Mouse (Mus musculus) cerebellum, postnatal 14 days (tissue): Measurements from ENCODE around the gene Magea2.
"Not testable (repeated sequence)": the region's sequence is repeated elsewhere in the genome, so short reads cannot be mapped to it uniquely, and the experiment has no call there.

ENCODE experiments used
- DNase-seq, 2 experiments: peaks; one replicate each; pipeline ENCODE4 v3.0.0; 2021; ENCODE audit warnings: mixed read lengths in 2 of 2

Magea2 gene

DNA sequence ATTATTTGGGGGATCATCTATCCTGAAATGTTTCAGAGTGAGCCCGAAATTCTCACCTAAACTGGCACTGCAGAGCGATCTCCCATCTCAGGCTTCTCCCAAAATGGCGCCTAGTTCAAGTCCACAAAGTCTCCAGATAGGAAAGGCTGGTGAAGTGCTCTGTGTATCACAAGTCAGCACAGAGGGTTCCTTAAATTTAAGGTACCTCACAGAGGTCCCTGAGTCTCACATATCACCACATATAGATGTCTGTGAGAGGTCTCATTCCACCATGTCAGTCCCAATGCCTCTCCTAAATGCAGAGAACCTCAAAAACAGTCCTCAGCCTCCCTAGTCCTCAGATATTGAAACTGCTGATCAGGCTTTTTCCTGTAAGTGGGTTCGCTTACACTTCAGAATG, at the start of gene Magea2:
Gene Magea2, minus strand, starts transcription at position 101 of the 400 bp plus-strand sequence.
- not testable (repeated sequence) for DNase-seq

DNA sequence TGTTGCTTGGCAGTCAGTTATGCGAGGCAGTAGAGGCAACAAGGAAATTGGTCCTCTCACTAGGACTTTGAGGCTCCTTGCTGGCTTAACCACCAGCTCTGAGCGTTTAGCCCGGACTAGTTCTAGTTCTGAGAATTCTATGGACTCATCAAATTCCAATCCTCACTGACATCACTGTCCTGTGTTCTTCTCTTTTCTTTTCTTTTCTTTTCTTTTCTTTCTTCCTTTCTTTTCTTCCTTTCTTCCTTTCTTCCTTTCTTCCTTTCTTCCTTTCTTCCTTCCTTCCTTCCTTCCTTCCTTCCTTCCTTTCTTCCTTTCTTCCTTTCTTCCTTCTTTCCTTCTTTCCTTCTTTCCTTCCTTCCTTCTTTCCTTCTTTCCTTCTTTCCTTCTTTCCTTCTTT, 34.8 kb upstream of the Magea2 start, which contains the start of gene Cldn34b2:
Gene Cldn34b2, minus strand, starts transcription at position 101 of the 400 bp plus-strand sequence.
- not testable (repeated sequence) for DNase-seq

DNA sequence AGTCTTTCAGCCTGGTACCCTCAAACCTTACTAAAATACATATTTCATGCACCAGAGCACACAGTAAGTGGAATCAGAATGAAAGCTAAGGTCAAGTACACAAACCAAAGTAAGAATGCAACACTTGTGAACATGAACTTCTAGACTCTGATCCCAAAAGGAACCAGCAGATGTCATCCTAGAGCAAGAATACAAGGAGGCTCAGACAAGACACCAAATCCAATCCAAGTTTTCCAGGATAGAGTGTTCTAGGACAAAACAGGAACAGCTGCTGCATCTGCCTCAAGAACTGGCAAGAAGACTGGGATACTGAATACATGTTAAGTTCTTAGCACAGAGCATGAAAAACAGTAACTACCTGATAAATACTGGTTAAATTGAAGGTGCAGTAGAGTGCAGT, 4.6 kb upstream of the Magea2 start:
- peak; percentile 6 to 7 for DNase-seq

DNA sequence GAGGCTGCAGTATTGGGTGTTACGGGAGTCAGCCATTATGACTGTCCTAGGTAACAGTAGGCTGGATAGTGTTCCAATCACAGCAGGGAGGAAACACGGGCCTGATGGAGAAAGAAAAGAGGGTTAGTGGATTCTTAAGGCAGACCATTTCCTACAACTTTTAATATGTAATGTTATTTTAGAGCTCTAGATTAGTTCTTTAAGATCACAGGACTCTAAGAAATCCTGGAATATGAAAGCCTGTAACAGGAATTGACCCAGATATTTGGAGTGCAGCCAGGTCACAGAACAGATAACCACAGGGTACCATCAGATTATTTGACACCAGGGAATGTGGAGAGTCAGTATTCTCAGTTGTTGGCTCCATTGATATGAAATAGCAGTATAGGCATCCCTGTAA, 3.8 kb downstream of the Magea2 start, which contains the start of gene Magea1:
Gene Magea1, minus strand, starts transcription at position 101 of the 400 bp plus-strand sequence.
- DNase-seq: not testable (repeated sequence)

DNA sequence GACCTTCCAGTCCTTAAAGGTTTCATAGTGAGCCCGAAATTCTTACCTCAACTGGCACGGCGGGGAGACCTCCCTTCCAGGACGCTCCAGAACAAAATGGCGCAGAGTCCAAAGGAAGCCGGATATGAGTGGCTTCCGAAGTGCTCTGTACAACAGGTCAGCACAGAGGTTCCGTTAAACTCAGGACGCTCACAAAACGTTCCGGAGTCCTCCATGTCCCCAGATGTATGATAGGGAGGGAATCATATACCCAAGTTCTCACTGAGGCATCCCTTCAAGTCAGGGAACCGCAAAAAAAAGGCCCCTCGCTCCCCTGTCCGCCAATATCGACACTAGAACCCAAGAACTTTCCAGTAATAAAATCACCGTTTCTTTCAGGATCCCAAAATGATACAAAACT, 30.4 kb downstream of the Magea2 start, which contains the start of gene Magea5:
Gene Magea5, minus strand, starts transcription at position 101 of the 400 bp plus-strand sequence.
- not testable (repeated sequence) for DNase-seq

DNA sequence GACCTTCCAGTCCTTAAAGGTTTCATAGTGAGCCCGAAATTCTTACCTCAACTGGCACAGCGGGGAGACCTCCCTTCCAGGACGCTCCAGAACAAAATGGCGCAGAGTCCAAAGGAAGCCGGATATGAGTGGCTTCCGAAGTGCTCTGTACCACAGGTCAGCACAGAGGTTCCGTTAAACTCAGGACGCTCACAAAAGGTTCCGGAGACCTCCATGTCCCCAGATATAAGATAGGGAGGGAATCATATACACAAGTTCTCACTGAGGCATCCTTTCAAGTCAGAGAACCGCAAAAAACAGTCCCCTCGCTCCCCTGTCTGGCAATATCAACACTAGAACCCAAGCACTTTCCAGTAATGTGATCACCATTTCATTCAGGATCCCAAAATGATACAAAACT, 97.7 kb downstream of the Magea2 start, which contains the start of gene Magea8:
Gene Magea8, minus strand, starts transcription at position 101 of the 400 bp plus-strand sequence.
- not testable (repeated sequence) for DNase-seq
